Mouse (Mus musculus): ENCODE measurements around the gene 4930451I11Rik. TPM values are rescaled to one million over a fixed set of nuclear protein-coding genes. Genes with fewer than 3 reads are reported as not detected.

4930451I11Rik gene
- not detected for polyA plus RNA-seq (2015; fragmentation: Illumina TruSeq; extraction: RNeasy Lipid Tissue Mini Kit (QIAGEN cat#74804); ENCODE audit: insufficient read depth, low replicate concordance)

GRCm38 (mm10) chr7:126831539-126831938 lies at the start of gene 4930451I11Rik:
4930451I11Rik (minus strand) TSS chr7:126831639.

GRCm38 (mm10) chr7:126862147-126862784 lies 30.8 kb upstream of the 4930451I11Rik start, which contains the start of gene Ino80e:
Ino80e (minus strand) TSS chr7:126862377.

GRCm38 (mm10) chr7:126861429-126862130 lies 30.1 kb upstream of the 4930451I11Rik start, which contains the start of gene Hirip3:
Hirip3 (plus strand) TSS chr7:126861972.

GRCm38 (mm10) chr7:126847116-126847420 lies 15.6 kb upstream of the 4930451I11Rik start, which contains the start of gene Doc2a:
Doc2a (plus strand) TSS chr7:126847416.

GRCm38 (mm10) chr7:126797411-126798126 lies 33.9 kb downstream of the 4930451I11Rik start, which contains the start of gene Fam57b:
Fam57b (plus strand) TSS chr7:126797668.

GRCm38 (mm10) chr7:126791851-126792720 lies 39.4 kb downstream of the 4930451I11Rik start, which contains the start of gene Ppp4c:
Ppp4c (minus strand) TSS chr7:126792496.

GRCm38 (mm10) chr7:126780971-126781635 lies 50.3 kb downstream of the 4930451I11Rik start, which contains the start of gene Tbx6:
Tbx6 (plus strand) TSS chr7:126781483.

Other genes with a start within 250 kb of the 4930451I11Rik start
- 18.4 TPM for gene Apobr, start 246.7 kb downstream of the 4930451I11Rik start, polyA plus RNA-seq (2015; fragmentation: Illumina TruSeq; extraction: RNeasy Lipid Tissue Mini Kit (QIAGEN cat#74804); ENCODE audit: insufficient read depth, low replicate concordance)
- gene Cln3, start 245.8 kb downstream of the 4930451I11Rik start, polyA plus RNA-seq (2015; fragmentation: Illumina TruSeq; extraction: RNeasy Lipid Tissue Mini Kit (QIAGEN cat#74804); ENCODE audit: insufficient read depth, low replicate concordance): 40.6 TPM
- 0.33 TPM for gene Il27, start 236.7 kb downstream of the 4930451I11Rik start, polyA plus RNA-seq (2015; fragmentation: Illumina TruSeq; extraction: RNeasy Lipid Tissue Mini Kit (QIAGEN cat#74804); ENCODE audit: insufficient read depth, low replicate concordance)
- gene Nupr1, start 200.8 kb downstream of the 4930451I11Rik start, polyA plus RNA-seq (2015; fragmentation: Illumina TruSeq; extraction: RNeasy Lipid Tissue Mini Kit (QIAGEN cat#74804); ENCODE audit: insufficient read depth, low replicate concordance): 26.0 TPM
- 30.5 TPM for gene Sgf29, start 182.3 kb downstream of the 4930451I11Rik start, polyA plus RNA-seq (2015; fragmentation: Illumina TruSeq; extraction: RNeasy Lipid Tissue Mini Kit (QIAGEN cat#74804); ENCODE audit: insufficient read depth, low replicate concordance)
- 38.4 TPM for gene Sult1a1, start 155.2 kb downstream of the 4930451I11Rik start, polyA plus RNA-seq (2015; fragmentation: Illumina TruSeq; extraction: RNeasy Lipid Tissue Mini Kit (QIAGEN cat#74804); ENCODE audit: insufficient read depth, low replicate concordance)
- gene Bola2, start 136.2 kb downstream of the 4930451I11Rik start, polyA plus RNA-seq (2015; fragmentation: Illumina TruSeq; extraction: RNeasy Lipid Tissue Mini Kit (QIAGEN cat#74804); ENCODE audit: insufficient read depth, low replicate concordance): 9.9 TPM
- gene Slx1b, start 135.9 kb downstream of the 4930451I11Rik start, polyA plus RNA-seq (2015; fragmentation: Illumina TruSeq; extraction: RNeasy Lipid Tissue Mini Kit (QIAGEN cat#74804); ENCODE audit: insufficient read depth, low replicate concordance): 7.6 TPM
- gene Coro1a, start 123.9 kb downstream of the 4930451I11Rik start, polyA plus RNA-seq (2015; fragmentation: Illumina TruSeq; extraction: RNeasy Lipid Tissue Mini Kit (QIAGEN cat#74804); ENCODE audit: insufficient read depth, low replicate concordance): 1,014 TPM
- gene Mapk3, start 72.0 kb downstream of the 4930451I11Rik start, polyA plus RNA-seq (2015; fragmentation: Illumina TruSeq; extraction: RNeasy Lipid Tissue Mini Kit (QIAGEN cat#74804); ENCODE audit: insufficient read depth, low replicate concordance): 58.8 TPM
- 8.9 TPM for gene Gdpd3, start 65.3 kb downstream of the 4930451I11Rik start, polyA plus RNA-seq (2015; fragmentation: Illumina TruSeq; extraction: RNeasy Lipid Tissue Mini Kit (QIAGEN cat#74804); ENCODE audit: insufficient read depth, low replicate concordance)
- gene Ypel3, start 54.7 kb downstream of the 4930451I11Rik start, polyA plus RNA-seq (2015; fragmentation: Illumina TruSeq; extraction: RNeasy Lipid Tissue Mini Kit (QIAGEN cat#74804); ENCODE audit: insufficient read depth, low replicate concordance): 121 TPM
- gene Tbx6, start 50.2 kb downstream of the 4930451I11Rik start, polyA plus RNA-seq (2015; fragmentation: Illumina TruSeq; extraction: RNeasy Lipid Tissue Mini Kit (QIAGEN cat#74804); ENCODE audit: insufficient read depth, low replicate concordance): 2.8 TPM
- 170 TPM for gene Ppp4c, start 39.1 kb downstream of the 4930451I11Rik start, polyA plus RNA-seq (2015; fragmentation: Illumina TruSeq; extraction: RNeasy Lipid Tissue Mini Kit (QIAGEN cat#74804); ENCODE audit: insufficient read depth, low replicate concordance)
- gene Fam57b, start 34.0 kb downstream of the 4930451I11Rik start, polyA plus RNA-seq (2015; fragmentation: Illumina TruSeq; extraction: RNeasy Lipid Tissue Mini Kit (QIAGEN cat#74804); ENCODE audit: insufficient read depth, low replicate concordance): not detected
- not detected for gene Doc2a, start 15.8 kb upstream of the 4930451I11Rik start, polyA plus RNA-seq (2015; fragmentation: Illumina TruSeq; extraction: RNeasy Lipid Tissue Mini Kit (QIAGEN cat#74804); ENCODE audit: insufficient read depth, low replicate concordance)
- gene Hirip3, start 30.3 kb upstream of the 4930451I11Rik start, polyA plus RNA-seq (2015; fragmentation: Illumina TruSeq; extraction: RNeasy Lipid Tissue Mini Kit (QIAGEN cat#74804); ENCODE audit: insufficient read depth, low replicate concordance): 41.1 TPM
- 30.1 TPM for gene Ino80e, start 30.7 kb upstream of the 4930451I11Rik start, polyA plus RNA-seq (2015; fragmentation: Illumina TruSeq; extraction: RNeasy Lipid Tissue Mini Kit (QIAGEN cat#74804); ENCODE audit: insufficient read depth, low replicate concordance)
- gene Taok2, start 53.1 kb upstream of the 4930451I11Rik start, polyA plus RNA-seq (2015; fragmentation: Illumina TruSeq; extraction: RNeasy Lipid Tissue Mini Kit (QIAGEN cat#74804); ENCODE audit: insufficient read depth, low replicate concordance): 37.0 TPM
- 47.9 TPM for gene Tmem219, start 91.3 kb upstream of the 4930451I11Rik start, polyA plus RNA-seq (2015; fragmentation: Illumina TruSeq; extraction: RNeasy Lipid Tissue Mini Kit (QIAGEN cat#74804); ENCODE audit: insufficient read depth, low replicate concordance)
- gene Kctd13, start 97.2 kb upstream of the 4930451I11Rik start, polyA plus RNA-seq (2015; fragmentation: Illumina TruSeq; extraction: RNeasy Lipid Tissue Mini Kit (QIAGEN cat#74804); ENCODE audit: insufficient read depth, low replicate concordance): 13.7 TPM
- not detected for gene Asphd1, start 117.9 kb upstream of the 4930451I11Rik start, polyA plus RNA-seq (2015; fragmentation: Illumina TruSeq; extraction: RNeasy Lipid Tissue Mini Kit (QIAGEN cat#74804); ENCODE audit: insufficient read depth, low replicate concordance)
- gene Sez6l2, start 118.9 kb upstream of the 4930451I11Rik start, polyA plus RNA-seq (2015; fragmentation: Illumina TruSeq; extraction: RNeasy Lipid Tissue Mini Kit (QIAGEN cat#74804); ENCODE audit: insufficient read depth, low replicate concordance): 2.6 TPM
- gene Cdipt, start 144.3 kb upstream of the 4930451I11Rik start, polyA plus RNA-seq (2015; fragmentation: Illumina TruSeq; extraction: RNeasy Lipid Tissue Mini Kit (QIAGEN cat#74804); ENCODE audit: insufficient read depth, low replicate concordance): 56.1 TPM
- 2.5 TPM for gene Cdiptos, start 144.5 kb upstream of the 4930451I11Rik start, polyA plus RNA-seq (2015; fragmentation: Illumina TruSeq; extraction: RNeasy Lipid Tissue Mini Kit (QIAGEN cat#74804); ENCODE audit: insufficient read depth, low replicate concordance)
- gene Mvp, start 183.0 kb upstream of the 4930451I11Rik start, polyA plus RNA-seq (2015; fragmentation: Illumina TruSeq; extraction: RNeasy Lipid Tissue Mini Kit (QIAGEN cat#74804); ENCODE audit: insufficient read depth, low replicate concordance): 13.5 TPM
- not detected for gene Pagr1b, start 184.8 kb upstream of the 4930451I11Rik start, polyA plus RNA-seq (2015; fragmentation: Illumina TruSeq; extraction: RNeasy Lipid Tissue Mini Kit (QIAGEN cat#74804); ENCODE audit: insufficient read depth, low replicate concordance)
- 13.5 TPM for gene Pagr1a, start 185.7 kb upstream of the 4930451I11Rik start, polyA plus RNA-seq (2015; fragmentation: Illumina TruSeq; extraction: RNeasy Lipid Tissue Mini Kit (QIAGEN cat#74804); ENCODE audit: insufficient read depth, low replicate concordance)
- 20.9 TPM for gene Gm42742, start 189.5 kb upstream of the 4930451I11Rik start, polyA plus RNA-seq (2015; fragmentation: Illumina TruSeq; extraction: RNeasy Lipid Tissue Mini Kit (QIAGEN cat#74804); ENCODE audit: insufficient read depth, low replicate concordance)
- 3.2 TPM for gene Prrt2, start 189.6 kb upstream of the 4930451I11Rik start, polyA plus RNA-seq (2015; fragmentation: Illumina TruSeq; extraction: RNeasy Lipid Tissue Mini Kit (QIAGEN cat#74804); ENCODE audit: insufficient read depth, low replicate concordance)
- 111 TPM for gene Maz, start 195.4 kb upstream of the 4930451I11Rik start, polyA plus RNA-seq (2015; fragmentation: Illumina TruSeq; extraction: RNeasy Lipid Tissue Mini Kit (QIAGEN cat#74804); ENCODE audit: insufficient read depth, low replicate concordance)
- 10.6 TPM for gene Kif22, start 210.8 kb upstream of the 4930451I11Rik start, polyA plus RNA-seq (2015; fragmentation: Illumina TruSeq; extraction: RNeasy Lipid Tissue Mini Kit (QIAGEN cat#74804); ENCODE audit: insufficient read depth, low replicate concordance)

All from spleen, adult 10 weeks (tissue).